Mouse (Mus musculus) c-Kit-positive CD71-negative TER-119-negative erythroid progenitor cells, embryonic 14.5 days (primary cell): ENCODE data around the gene Sytl1.

Source experiments
- DNase-seq: peaks from one replicate; pipeline ENCODE4 v3.0.0-alpha.2; 2013; ENCODE audit warnings: low read depth

Gene Sytl1

GRCm38 (mm10) chr4:133278482-133278881, 15.6 kb upstream of the Sytl1 start:
- no peak for DNase-seq

- DNase-seq, result no peak
Measured at GRCm38 (mm10) chr4:133278067-133278466, 15.2 kb upstream of the Sytl1 start.

GRCm38 (mm10) chr4:133277104-133278026, 14.5 kb upstream of the Sytl1 start, which contains the start of gene Tmem222:
Gene Tmem222 (minus strand): TSS chr4:133277792.
- DNase-seq, result peak; percentile 91

- DNase-seq, result no peak
Measured at GRCm38 (mm10) chr4:133270929-133271328, 8.0 kb upstream of the Sytl1 start.

GRCm38 (mm10) chr4:133269596-133269995, 6.7 kb upstream of the Sytl1 start:
- no peak for DNase-seq

GRCm38 (mm10) chr4:133268931-133269330, 6.0 kb upstream of the Sytl1 start:
- DNase-seq, result no peak

- no peak for DNase-seq
Measured at GRCm38 (mm10) chr4:133266248-133266880, 3.5 kb upstream of the Sytl1 start.

- no peak for DNase-seq
Measured at GRCm38 (mm10) chr4:133265759-133266158, 2.8 kb upstream of the Sytl1 start.

GRCm38 (mm10) chr4:133265297-133265696, 2.4 kb upstream of the Sytl1 start:
- no peak for DNase-seq

- DNase-seq, result no peak
Measured at GRCm38 (mm10) chr4:133264559-133264958, 1.6 kb upstream of the Sytl1 start.

GRCm38 (mm10) chr4:133263756-133264155, 843 bp upstream of the Sytl1 start:
- DNase-seq, result no peak

- no peak for DNase-seq
Measured at GRCm38 (mm10) chr4:133262375-133262765, 543 bp downstream of the Sytl1 start.

- DNase-seq, result no peak
Measured at GRCm38 (mm10) chr4:133261641-133262374, 1.1 kb downstream of the Sytl1 start.

GRCm38 (mm10) chr4:133257798-133258408, 5.0 kb downstream of the Sytl1 start:
- DNase-seq, result no peak

- no peak for DNase-seq
Measured at GRCm38 (mm10) chr4:133257230-133257629, 5.7 kb downstream of the Sytl1 start.

- no peak for DNase-seq
Measured at GRCm38 (mm10) chr4:133256820-133257219, 6.1 kb downstream of the Sytl1 start.

GRCm38 (mm10) chr4:133255392-133255791, 7.5 kb downstream of the Sytl1 start:
- DNase-seq, result no peak

GRCm38 (mm10) chr4:133253412-133253811, 9.5 kb downstream of the Sytl1 start:
- no peak for DNase-seq

GRCm38 (mm10) chr4:133252089-133252488, 10.8 kb downstream of the Sytl1 start:
- no peak for DNase-seq

- no peak for DNase-seq
Measured at GRCm38 (mm10) chr4:133251214-133251613, 11.7 kb downstream of the Sytl1 start.

GRCm38 (mm10) chr4:133250609-133251008, 12.3 kb downstream of the Sytl1 start:
- peak; percentile 46 for DNase-seq

GRCm38 (mm10) chr4:133247806-133248449, 15.0 kb downstream of the Sytl1 start:
- DNase-seq, result peak; percentile 58
